Mouse (Mus musculus): ENCODE results near the gene Fmo1. TPM values are rescaled to one million over a fixed set of nuclear protein-coding genes. Genes with fewer than 3 reads are reported as not detected.
A peak's percentile ranks its signal among the peaks of the same experiment; 100 is the strongest.

The Fmo1 gene
- total and polyA plus RNA-seq, 2 experiments: 152 to 242 TPM

DNA sequence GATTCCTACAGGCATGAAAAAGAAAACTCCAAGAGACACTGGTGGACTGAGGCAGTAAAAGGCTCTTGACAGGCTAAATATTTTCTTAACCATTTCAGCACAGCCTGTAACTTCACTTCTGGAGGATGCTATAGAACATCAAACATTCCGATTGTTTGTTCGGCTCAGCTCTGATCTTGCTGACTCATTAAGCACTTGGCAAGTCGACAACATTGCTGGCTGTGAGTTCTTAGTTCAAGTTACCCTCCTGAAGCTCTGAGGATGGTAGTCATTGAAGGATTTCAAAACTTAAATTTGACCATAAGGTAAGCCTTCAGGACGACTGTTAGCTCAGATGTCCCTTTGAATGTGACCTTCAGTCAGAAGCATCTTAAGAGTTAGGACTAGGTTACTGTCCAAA, 986 bp upstream of the Fmo1 start:
- Histone ChIP-seq H3K4me3 (ENCODE audit: insufficient read depth, low read depth, low read length) (no peak overlapping the region), H3K27ac (replicated peaks; ENCODE audit: insufficient read depth, low read depth, low read length) (0 out of 2 replicates have a peak overlapping the region, but pooled peaks have one; percentile 49)
- peak; percentile 77 for DNase-seq (ENCODE audit: extremely low read depth, low read depth, low spot score)

GRCm38 (mm10) chr1:162865493-162865830, 948 bp downstream of the Fmo1 start:
- no peaks in the 10 kb centered on the region for H3K27me3 ChIP-seq (ENCODE audit: control insufficient read depth, insufficient read depth, low read length)
- H3K9ac ChIP-seq (ENCODE audit: low read depth, low read length): peak overlapping the region; percentile 90
- H3K4me1 ChIP-seq (ENCODE audit: control insufficient read depth, insufficient read depth, low read length): peaks cover 28% of the 10 kb centered on the region
- TF ChIP-seq CTCF (IDR thresholded peaks at IDR 0.05; ENCODE audit: low read depth, low read length): no peak
- no peak for TF ChIP-seq POLR2A (IDR thresholded peaks at IDR 0.05; ENCODE audit: extremely low read depth, insufficient read depth, low read length)
- H3K36me3 ChIP-seq (ENCODE audit: control insufficient read depth, insufficient read depth, low read length): no peaks in the 10 kb centered on the region
- peak overlapping the region; percentile 92 for H3K27ac ChIP-seq (replicated peaks; ENCODE audit: insufficient read depth, low read depth, low read length)
- peaks cover 3% of the 10 kb centered on the region; the same call in 1 of the 2 replicates for H3K79me2 ChIP-seq (ENCODE audit: control insufficient read depth, insufficient read depth, low read length)
- peak; percentile 73 for DNase-seq (ENCODE audit: extremely low read depth, low read depth, low spot score)
- peak overlapping the region; percentile 97 for H3K4me3 ChIP-seq (ENCODE audit: insufficient read depth, low read depth, low read length)
- 12% methylated on average over 3 of the region's 3 CpGs for WGBS

More for the DNA sequence above, 986 bp upstream of the Fmo1 start:
- Histone ChIP-seq H3K9ac (ENCODE audit: low read depth, low read length) (no peak overlapping the region), H3K27me3 (ENCODE audit: control insufficient read depth, insufficient read depth, low read length) (no peaks in the 10 kb centered on the region), H3K79me2 (ENCODE audit: control insufficient read depth, insufficient read depth, low read length) (no peaks in the 10 kb centered on the region; the same call in 1 of the 2 replicates), H3K36me3 (ENCODE audit: control insufficient read depth, insufficient read depth, low read length) (no peaks in the 10 kb centered on the region), H3K4me1 (ENCODE audit: control insufficient read depth, insufficient read depth, low read length) (peaks cover 21% of the 10 kb centered on the region)
- no peak for TF ChIP-seq CTCF (IDR thresholded peaks at IDR 0.05; ENCODE audit: low read depth, low read length)
- TF ChIP-seq POLR2A (IDR thresholded peaks at IDR 0.05; ENCODE audit: extremely low read depth, insufficient read depth, low read length): no peak
- 27% methylated on average over 4 of the region's 4 CpGs for WGBS

GRCm38 (mm10) chr1:162864816-162865492, 1.5 kb downstream of the Fmo1 start:
- Histone ChIP-seq H3K4me3 (ENCODE audit: insufficient read depth, low read depth, low read length) (peak overlapping the region; percentile 97), H3K36me3 (ENCODE audit: control insufficient read depth, insufficient read depth, low read length) (no peaks in the 10 kb centered on the region), H3K4me1 (ENCODE audit: control insufficient read depth, insufficient read depth, low read length) (peaks cover 30% of the 10 kb centered on the region), H3K27me3 (ENCODE audit: control insufficient read depth, insufficient read depth, low read length) (no peaks in the 10 kb centered on the region), H3K27ac (replicated peaks; ENCODE audit: insufficient read depth, low read depth, low read length) (peak overlapping the region; percentile 92), H3K79me2 (ENCODE audit: control insufficient read depth, insufficient read depth, low read length) (peaks cover 3% of the 10 kb centered on the region; the same call in 1 of the 2 replicates), H3K9ac (ENCODE audit: low read depth, low read length) (peak overlapping the region; percentile 90)
- TF ChIP-seq CTCF (IDR thresholded peaks at IDR 0.05; ENCODE audit: low read depth, low read length): no peak
- TF ChIP-seq POLR2A (IDR thresholded peaks at IDR 0.05; ENCODE audit: extremely low read depth, insufficient read depth, low read length): no peak
- WGBS: 15% methylated on average over 8 of the region's 8 CpGs
- peak; percentile 69 for DNase-seq (ENCODE audit: extremely low read depth, low read depth, low spot score)

DNA sequence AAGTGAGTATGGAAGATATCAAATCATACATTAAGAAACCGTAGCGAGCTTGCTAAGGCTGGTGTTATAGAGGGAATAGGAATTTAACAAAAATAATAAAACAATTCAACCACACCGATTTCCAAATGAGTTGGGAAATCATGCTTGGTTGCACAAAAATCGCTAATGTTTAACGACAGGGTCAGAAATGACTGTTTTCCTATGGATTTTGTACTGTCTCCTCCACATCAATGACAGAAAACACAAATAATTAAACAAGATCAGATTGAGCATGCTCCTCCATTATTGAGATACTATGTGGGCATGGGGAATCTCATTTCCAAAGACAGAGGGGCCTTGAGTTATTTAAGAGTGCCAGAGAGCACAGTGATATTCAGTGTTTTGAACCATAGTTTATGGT, 2.1 kb downstream of the Fmo1 start:
- WGBS: 19% methylated on average over 5 of the region's 5 CpGs
- peak overlapping the region; percentile 42 for H3K4me3 ChIP-seq (ENCODE audit: insufficient read depth, low read depth, low read length)
- TF ChIP-seq POLR2A (IDR thresholded peaks at IDR 0.05; ENCODE audit: extremely low read depth, insufficient read depth, low read length) (no peak), CTCF (IDR thresholded peaks at IDR 0.05; ENCODE audit: low read depth, low read length) (no peak)
- H3K36me3 ChIP-seq (ENCODE audit: control insufficient read depth, insufficient read depth, low read length): no peaks in the 10 kb centered on the region
- H3K79me2 ChIP-seq (ENCODE audit: control insufficient read depth, insufficient read depth, low read length): peaks cover 3% of the 10 kb centered on the region; the same call in 1 of the 2 replicates
- H3K9ac ChIP-seq (ENCODE audit: low read depth, low read length): no peak overlapping the region
- no peaks in the 10 kb centered on the region for H3K27me3 ChIP-seq (ENCODE audit: control insufficient read depth, insufficient read depth, low read length)
- peak overlapping the region; percentile 92; the same call in 1 of the 2 replicates for H3K27ac ChIP-seq (replicated peaks; ENCODE audit: insufficient read depth, low read depth, low read length)
- peak; percentile 88 for DNase-seq (ENCODE audit: extremely low read depth, low read depth, low spot score)
- H3K4me1 ChIP-seq (ENCODE audit: control insufficient read depth, insufficient read depth, low read length): peaks cover 36% of the 10 kb centered on the region

DNA sequence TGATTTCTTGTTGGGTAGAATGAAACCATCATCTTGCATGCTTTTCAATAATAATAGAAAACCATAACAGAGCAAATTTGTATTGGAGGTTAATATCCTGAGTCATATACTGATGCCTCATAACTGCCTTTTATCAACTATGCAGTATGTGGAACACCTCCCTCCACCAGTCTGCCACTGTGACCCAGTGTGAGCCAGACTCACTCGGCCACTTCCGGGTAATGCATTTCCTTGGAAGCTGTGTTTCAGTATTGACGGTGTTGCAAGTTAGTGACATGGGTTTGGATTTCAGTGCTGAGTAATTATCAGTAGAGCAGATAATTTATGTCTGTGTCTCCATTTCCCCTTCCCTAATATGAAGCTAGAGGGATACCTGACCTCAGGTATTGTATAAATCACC, 2.8 kb downstream of the Fmo1 start:
- TF ChIP-seq CTCF (IDR thresholded peaks at IDR 0.05; ENCODE audit: low read depth, low read length) (no peak), POLR2A (IDR thresholded peaks at IDR 0.05; ENCODE audit: extremely low read depth, insufficient read depth, low read length) (no peak)
- peak overlapping the region; percentile 36 for H3K4me3 ChIP-seq (ENCODE audit: insufficient read depth, low read depth, low read length)
- WGBS: 12% methylated on average over 3 of the region's 3 CpGs
- H3K9ac ChIP-seq (ENCODE audit: low read depth, low read length): peak overlapping the region; percentile 45; the same call in 1 of the 2 replicates
- H3K79me2 ChIP-seq (ENCODE audit: control insufficient read depth, insufficient read depth, low read length): peaks cover 3% of the 10 kb centered on the region; the same call in 1 of the 2 replicates
- peak; percentile 53 for DNase-seq (ENCODE audit: extremely low read depth, low read depth, low spot score)
- H3K27ac ChIP-seq (replicated peaks; ENCODE audit: insufficient read depth, low read depth, low read length): peak overlapping the region; percentile 33
- H3K27me3 ChIP-seq (ENCODE audit: control insufficient read depth, insufficient read depth, low read length): no peaks in the 10 kb centered on the region
- H3K4me1 ChIP-seq (ENCODE audit: control insufficient read depth, insufficient read depth, low read length): peaks cover 38% of the 10 kb centered on the region
- H3K36me3 ChIP-seq (ENCODE audit: control insufficient read depth, insufficient read depth, low read length): no peaks in the 10 kb centered on the region

DNA sequence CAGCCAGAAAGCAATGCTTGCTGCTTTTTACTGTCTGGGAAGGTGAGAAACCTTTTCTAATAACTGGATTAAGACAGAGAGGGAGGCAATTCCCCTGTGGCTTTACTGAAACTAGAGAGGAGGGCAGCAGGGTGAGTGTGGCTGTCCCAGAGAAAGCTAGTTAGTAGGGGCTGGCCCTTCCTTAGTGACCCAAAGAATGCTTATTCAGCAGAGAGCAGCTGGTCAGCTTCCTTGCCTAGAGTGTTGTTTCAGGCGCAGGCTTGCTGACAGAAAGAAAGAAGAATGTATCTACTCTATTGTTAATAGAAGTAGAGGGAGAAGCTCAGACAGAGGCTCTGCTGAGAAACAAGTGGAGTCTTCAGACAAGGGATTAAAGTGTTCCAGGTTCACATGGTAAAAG, 4.1 kb downstream of the Fmo1 start:
- WGBS: 19% methylated on average over 1 of the region's 1 CpGs
- H3K4me3 ChIP-seq (ENCODE audit: insufficient read depth, low read depth, low read length): no peak overlapping the region; the same call in 1 of the 2 replicates
- H3K4me1 ChIP-seq (ENCODE audit: control insufficient read depth, insufficient read depth, low read length): peaks cover 40% of the 10 kb centered on the region
- H3K27ac ChIP-seq (replicated peaks; ENCODE audit: insufficient read depth, low read depth, low read length): peak overlapping the region; percentile 80
- peaks cover 3% of the 10 kb centered on the region; the same call in 1 of the 2 replicates for H3K79me2 ChIP-seq (ENCODE audit: control insufficient read depth, insufficient read depth, low read length)
- peak; percentile 48 for DNase-seq (ENCODE audit: extremely low read depth, low read depth, low spot score)
- TF ChIP-seq POLR2A (IDR thresholded peaks at IDR 0.05; ENCODE audit: extremely low read depth, insufficient read depth, low read length) (no peak), CTCF (IDR thresholded peaks at IDR 0.05; ENCODE audit: low read depth, low read length) (no peak)
- peaks cover 4% of the 10 kb centered on the region; the same call in 1 of the 2 replicates for H3K36me3 ChIP-seq (ENCODE audit: control insufficient read depth, insufficient read depth, low read length)
- H3K27me3 ChIP-seq (ENCODE audit: control insufficient read depth, insufficient read depth, low read length): no peaks in the 10 kb centered on the region
- peak overlapping the region; percentile 42 for H3K9ac ChIP-seq (ENCODE audit: low read depth, low read length)

Measured in liver, adult 2 months (tissue).